Mouse (Mus musculus) intestine, postnatal 0 days (tissue): ENCODE measurements at regions not wholly inside any gene's neighbourhood (a gene's known extent, or its start where the extent isn't known, plus 50 kb on each side); places are given as distances from the start of the nearest gene placed in this dataset.

Experiments
- ATAC-seq: fragments of 200-750 bp; cut with Nextera tagmentation; 2 replicates; pipeline ENCODE4 v1.8.0; 2017; ENCODE audit warnings: mild to moderate bottlenecking, moderate TSS enrichment, moderate library complexity
- H3K27ac ChIP-seq: fragments of 300-500 bp; sonication (generic); 2 replicates; pipeline ENCODE4 v1.5.1; 2014; ENCODE audit warnings: mild to moderate bottlenecking, low read depth, low read length, moderate library complexity
- H3K27me3 ChIP-seq: fragments of 300-500 bp; sonication (generic); replicated peaks from 2 replicates; pipeline ENCODE4 v1.6.1; 2014; ENCODE audit warnings: low read length, mixed read lengths; ENCODE audit not compliant: control insufficient read depth, insufficient read depth
- H3K36me3 ChIP-seq: fragments of 300-500 bp; sonication (generic); 2 replicates; pipeline ENCODE4 v1.6.1; 2014; ENCODE audit warnings: mild to moderate bottlenecking, moderate library complexity; ENCODE audit not compliant: control insufficient read depth, insufficient read depth
- H3K4me1 ChIP-seq: fragments of 300-500 bp; sonication (generic); replicated peaks from 2 replicates; pipeline ENCODE4 v1.6.1; 2014; ENCODE audit warnings: antibody characterized with exemption, low read length, mixed read lengths; ENCODE audit not compliant: control insufficient read depth, insufficient read depth
- H3K4me2 ChIP-seq: fragments of 300-500 bp; sonication (generic); replicated peaks from 2 replicates; pipeline ENCODE4 v1.6.1; 2014; ENCODE audit warnings: low read depth, mild to moderate bottlenecking, moderate library complexity
- H3K4me3 ChIP-seq: fragments of 300-500 bp; sonication (generic); 2 replicates; pipeline ENCODE4 v1.5.1; 2014; ENCODE audit warnings: low read depth, low read length
- H3K9ac ChIP-seq: fragments of 300-500 bp; sonication (generic); 2 replicates; pipeline ENCODE4 v1.6.1; 2014; ENCODE audit warnings: mild to moderate bottlenecking, low read depth, low read length
- H3K9me3 ChIP-seq: fragments of 300-500 bp; sonication (generic); 2 replicates; pipeline ENCODE4 v1.6.1; 2016; ENCODE audit warnings: mixed run types; ENCODE audit not compliant: control insufficient read depth
- CTCF ChIP-seq: sonication (generic); IDR thresholded peaks from 2 replicates; pipeline ENCODE4 v1.5.1; 2016; ENCODE audit warnings: low read depth, mild to moderate bottlenecking, control low read depth, antibody characterized with exemption, moderate library complexity
- WGBS: fragments of 180-500 bp; shearing (Covaris S2); extraction: QIAGEN DNeasy Blood & Tissue Kit; methylation state at CpG from one replicate; pipeline ENCODE4 v1.1.7; 2014; 5-methylcytosine and 5-hydroxymethylcytosine counted together

DNA sequence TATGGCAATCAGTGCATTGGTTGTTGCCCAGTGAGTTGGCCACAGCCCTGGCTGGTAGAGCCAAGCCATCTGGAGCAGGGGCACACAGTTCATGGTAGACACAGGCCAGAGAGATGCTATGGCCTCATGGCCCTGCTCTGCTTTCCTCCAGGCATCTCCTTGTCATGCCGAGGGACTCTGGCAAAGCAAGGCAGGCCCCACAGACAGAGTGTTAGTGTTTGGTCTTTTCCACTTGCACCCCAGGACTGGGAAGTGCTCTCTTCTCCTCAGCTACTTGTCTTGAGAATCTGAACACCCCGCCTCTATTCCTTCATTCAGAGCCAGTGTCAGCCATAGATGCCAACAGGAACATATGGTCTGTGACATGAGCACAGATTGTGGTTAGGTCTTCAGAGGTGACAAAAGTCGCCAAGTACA is 148.1 kb upstream of the Pgrmc2 start:
- Histone ChIP-seq H3K4me2 (no peak overlapping the region), H3K4me1 (no peaks in the 10 kb centered on the region), H3K9ac (no peak overlapping the region), H3K36me3 (no peaks in the 10 kb centered on the region), H3K27ac (no peak overlapping the region), H3K9me3 (no peaks in the 10 kb centered on the region), H3K4me3 (no peak overlapping the region), H3K27me3 (no peaks in the 10 kb centered on the region)
- 91% methylated on average over 3 of the region's 3 CpGs for WGBS
- ATAC-seq, result no peak
- TF ChIP-seq CTCF, result no peak

DNA sequence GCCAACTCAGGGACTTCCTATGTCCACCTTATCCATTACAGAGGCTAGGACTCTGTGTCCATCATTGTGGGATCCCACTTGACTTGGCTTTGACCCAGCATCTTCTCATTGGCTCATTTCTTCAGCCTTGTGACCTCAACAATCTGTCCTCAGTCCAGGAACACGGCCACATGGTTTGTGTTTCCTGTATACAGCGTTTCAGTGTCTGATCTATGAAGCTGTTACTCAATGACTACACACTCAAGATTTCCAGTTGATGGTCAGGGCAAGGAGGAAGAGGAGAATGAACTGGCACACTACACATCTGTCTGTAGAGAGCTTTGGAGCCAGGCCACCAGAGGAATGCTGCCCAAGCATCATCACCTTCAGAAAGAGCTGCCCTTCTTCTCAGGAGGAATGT is 146.6 kb upstream of the Pgrmc2 start:
- no peak for TF ChIP-seq CTCF
- WGBS, result 60% methylated on average over 2 of the region's 2 CpGs

DNA sequence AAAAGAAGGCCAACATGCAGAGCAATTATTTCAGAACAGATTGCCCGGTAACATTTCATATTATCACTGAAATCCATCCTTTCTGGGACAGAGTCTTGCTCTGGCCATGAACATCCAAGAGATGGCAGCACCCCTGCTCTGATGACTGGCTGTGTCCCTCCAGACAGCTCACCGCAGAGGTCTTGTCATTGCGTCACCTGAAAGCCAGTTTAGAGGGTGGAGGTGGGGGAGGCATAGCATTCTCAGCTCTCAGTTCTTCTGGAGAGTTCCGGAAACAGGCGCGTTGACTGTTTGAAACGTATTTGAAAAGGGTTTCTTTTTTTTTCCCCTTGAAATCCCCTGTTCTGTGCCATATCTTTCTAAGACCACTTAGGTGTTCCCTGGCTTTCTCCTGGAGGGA is 145.7 kb upstream of the Pgrmc2 start:
- Histone ChIP-seq H3K4me2 (no peak overlapping the region), H3K27ac (no peak overlapping the region), H3K27me3 (no peaks in the 10 kb centered on the region), H3K36me3 (no peaks in the 10 kb centered on the region), H3K9me3 (no peaks in the 10 kb centered on the region), H3K4me1 (no peaks in the 10 kb centered on the region), H3K4me3 (no peak overlapping the region), H3K9ac (no peak overlapping the region)
- peak; percentile 84 for TF ChIP-seq CTCF
- 9% methylated on average over 7 of the region's 7 CpGs for WGBS
- peak; percentile 60 for ATAC-seq

More for the DNA sequence above, 146.6 kb upstream of the Pgrmc2 start:
- H3K4me1 ChIP-seq, result no peaks in the 10 kb centered on the region
- no peaks in the 10 kb centered on the region for H3K9me3 ChIP-seq
- no peaks in the 10 kb centered on the region for H3K27me3 ChIP-seq
- H3K9ac ChIP-seq, result no peak overlapping the region
- H3K4me2 ChIP-seq, result no peak overlapping the region
- H3K4me3 ChIP-seq, result no peak overlapping the region
- no peak for ATAC-seq
- no peaks in the 10 kb centered on the region for H3K36me3 ChIP-seq
- no peak overlapping the region for H3K27ac ChIP-seq

DNA sequence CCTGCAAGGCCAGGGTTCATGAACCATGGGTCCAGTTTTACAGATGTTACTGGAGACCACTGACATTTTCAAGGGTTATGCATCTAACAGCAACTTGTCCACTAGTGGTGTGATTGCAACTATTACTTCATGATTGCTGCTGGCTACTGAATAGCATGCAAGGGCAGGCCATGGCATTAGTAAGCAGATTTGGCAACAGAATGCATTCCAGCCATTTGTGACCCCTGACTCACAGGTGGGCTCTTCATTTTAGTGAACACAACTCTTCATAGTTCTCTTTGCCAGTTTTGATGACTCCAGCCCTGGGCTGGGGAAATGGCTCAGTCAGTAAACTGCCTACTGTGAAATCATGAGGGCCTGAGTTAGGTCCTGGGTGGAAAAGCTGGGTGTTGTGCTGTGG is 137.9 kb upstream of the Pgrmc2 start:
- H3K4me3 ChIP-seq, result no peak overlapping the region
- no peaks in the 10 kb centered on the region for H3K36me3 ChIP-seq
- H3K4me2 ChIP-seq, result no peak overlapping the region
- TF ChIP-seq CTCF, result no peak
- no peaks in the 10 kb centered on the region for H3K27me3 ChIP-seq
- H3K4me1 ChIP-seq, result no peaks in the 10 kb centered on the region
- no peaks in the 10 kb centered on the region for H3K9me3 ChIP-seq
- H3K9ac ChIP-seq, result no peak overlapping the region
- no peak for ATAC-seq
- no peak overlapping the region for H3K27ac ChIP-seq

DNA sequence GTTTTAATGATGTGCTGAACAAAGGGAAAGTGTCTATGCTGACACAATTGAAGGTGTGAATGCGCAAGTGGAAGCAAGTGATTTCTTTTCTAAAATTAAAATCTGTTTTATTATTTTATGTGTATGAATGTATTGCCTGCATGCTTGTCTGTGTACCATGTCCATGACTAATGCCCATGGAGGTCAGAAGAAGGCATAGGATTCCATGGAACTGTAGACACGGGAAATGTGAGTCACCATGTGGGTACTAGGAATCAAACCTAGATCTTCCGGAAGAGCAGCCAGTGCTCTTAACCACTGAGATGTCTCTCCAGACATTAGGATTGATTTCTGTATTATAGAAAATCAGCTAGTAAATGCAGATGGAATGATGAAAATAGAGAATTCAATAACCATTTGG is 134.9 kb upstream of the Pgrmc2 start:
- H3K4me2 ChIP-seq, result no peak overlapping the region
- H3K9ac ChIP-seq, result no peak overlapping the region
- H3K4me3 ChIP-seq, result no peak overlapping the region
- no peaks in the 10 kb centered on the region for H3K36me3 ChIP-seq
- no peak overlapping the region for H3K27ac ChIP-seq
- no peaks in the 10 kb centered on the region for H3K27me3 ChIP-seq
- no peak for ATAC-seq
- 89% methylated on average over 3 of the region's 3 CpGs for WGBS
- no peaks in the 10 kb centered on the region for H3K9me3 ChIP-seq
- H3K4me1 ChIP-seq, result no peaks in the 10 kb centered on the region
- TF ChIP-seq CTCF, result no peak

DNA sequence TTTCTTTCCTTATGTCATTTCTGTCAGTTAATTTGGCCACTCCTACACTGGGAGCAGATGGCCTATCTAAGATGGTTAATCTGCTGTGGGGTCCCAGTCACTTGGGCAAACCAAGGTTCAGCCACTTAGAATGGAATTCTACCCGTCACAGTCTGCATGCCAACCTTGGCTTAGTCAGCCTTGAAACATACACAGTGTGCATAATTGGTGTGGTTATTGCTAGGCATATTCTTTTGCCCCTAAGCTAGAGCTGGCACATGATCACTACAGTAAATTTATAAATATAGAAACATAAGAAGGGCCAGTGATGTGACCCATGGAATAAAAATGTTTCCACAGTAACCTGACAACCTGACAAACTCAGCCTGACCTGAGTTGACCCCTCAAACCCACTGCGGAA is 130.7 kb upstream of the Pgrmc2 start:
- H3K27ac ChIP-seq, result no peak overlapping the region
- H3K9me3 ChIP-seq, result no peaks in the 10 kb centered on the region
- TF ChIP-seq CTCF, result no peak
- no peak overlapping the region for H3K4me3 ChIP-seq
- no peak overlapping the region for H3K4me2 ChIP-seq
- no peaks in the 10 kb centered on the region for H3K27me3 ChIP-seq
- no peak overlapping the region for H3K9ac ChIP-seq
- 70% methylated on average over 2 of the region's 2 CpGs for WGBS
- no peaks in the 10 kb centered on the region for H3K4me1 ChIP-seq
- H3K36me3 ChIP-seq, result no peaks in the 10 kb centered on the region
- no peak for ATAC-seq

DNA sequence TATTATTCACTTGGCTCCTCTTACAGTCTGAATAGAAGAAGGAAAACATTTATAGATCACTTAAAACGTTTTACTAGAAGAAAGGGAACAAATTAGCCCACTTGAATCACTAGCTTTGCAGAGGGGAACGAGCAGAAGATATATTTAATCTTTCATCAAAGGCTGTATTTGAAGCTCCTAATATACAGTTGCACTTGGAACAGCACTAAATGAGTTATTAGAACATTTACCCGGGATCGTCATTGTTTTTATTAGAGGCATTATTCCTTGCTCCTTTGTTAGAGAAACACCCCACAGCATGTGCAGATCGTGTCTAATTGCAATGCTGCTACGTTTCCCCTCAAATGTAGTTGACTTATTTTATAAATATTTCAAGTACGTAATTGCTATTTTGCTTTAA is 127.5 kb upstream of the Pgrmc2 start:
- Histone ChIP-seq H3K27me3 (no peaks in the 10 kb centered on the region), H3K27ac (no peak overlapping the region), H3K4me1 (no peaks in the 10 kb centered on the region), H3K4me2 (no peak overlapping the region), H3K36me3 (no peaks in the 10 kb centered on the region), H3K4me3 (no peak overlapping the region), H3K9ac (no peak overlapping the region), H3K9me3 (no peaks in the 10 kb centered on the region)
- WGBS, result 57% methylated on average over 7 of the region's 7 CpGs
- no peak for ATAC-seq
- no peak for TF ChIP-seq CTCF
